Mouse (Mus musculus) limb, embryonic 14.5 days (tissue): Measurements from ENCODE around the gene Tsc2. TPM values are rescaled to one million over a fixed set of nuclear protein-coding genes. Genes with fewer than 3 reads are reported as not detected.

Experiments
- ATAC-seq: fragments of 200-750 bp; cut with Nextera tagmentation; 2 replicates; pipeline ENCODE4 v1.8.0; 2017; ENCODE audit warnings: low read depth, moderate number of reproducible peaks, moderate TSS enrichment; ENCODE audit not compliant: low FRiP score
- DNase-seq: peaks from one replicate; pipeline ENCODE4 v3.0.0-alpha.2; 2015; ENCODE audit warnings: low spot score
- H3K27ac ChIP-seq: fragments of 300-500 bp; sonication (generic); replicated peaks from 2 replicates; pipeline ENCODE4 v1.5.1; 2014; ENCODE audit warnings: low read depth, mild to moderate bottlenecking, low read length, moderate library complexity, mixed read lengths
- H3K27me3 ChIP-seq: fragments of 300-500 bp; sonication (generic); 2 replicates; pipeline ENCODE4 v1.6.1; 2014; ENCODE audit warnings: low read length, mixed read lengths; ENCODE audit not compliant: control insufficient read depth, insufficient read depth
- H3K36me3 ChIP-seq: fragments of 300-500 bp; sonication (generic); 2 replicates; pipeline ENCODE4 v1.6.1; 2014; ENCODE audit warnings: mild to moderate bottlenecking, low read length, moderate library complexity, mixed read lengths; ENCODE audit not compliant: control insufficient read depth, insufficient read depth
- H3K4me1 ChIP-seq: fragments of 300-500 bp; sonication (generic); 2 replicates; pipeline ENCODE4 v1.6.1; 2014; ENCODE audit warnings: antibody characterized with exemption, low read length, mixed read lengths; ENCODE audit not compliant: control insufficient read depth, insufficient read depth
- H3K4me2 ChIP-seq: fragments of 300-500 bp; sonication (generic); replicated peaks from 2 replicates; pipeline ENCODE4 v1.6.1; 2014; ENCODE audit warnings: low read depth, mild to moderate bottlenecking, low read length, moderate library complexity; ENCODE audit not compliant: severe bottlenecking
- H3K4me3 ChIP-seq: fragments of 300-500 bp; sonication (generic); replicated peaks from 2 replicates; pipeline ENCODE4 v1.5.1; 2014; ENCODE audit warnings: low read length
- H3K9ac ChIP-seq: fragments of 300-500 bp; sonication (generic); 2 replicates; pipeline ENCODE4 v1.6.1; 2014; ENCODE audit warnings: mild to moderate bottlenecking, low read depth, low read length, moderate library complexity; ENCODE audit not compliant: severe bottlenecking
- H3K9me3 ChIP-seq: fragments of 300-500 bp; sonication (generic); 2 replicates; pipeline ENCODE4 v1.6.1; 2016; ENCODE audit warnings: low read length; ENCODE audit not compliant: control insufficient read depth
- POLR2A ChIP-seq: fragments of 200-500 bp; IDR thresholded peaks from 2 replicates; pipeline ENCODE4 v1.8.0; 2012; ENCODE audit warnings: inconsistent platforms, mild to moderate bottlenecking, moderate library complexity, borderline replicate concordance; ENCODE audit not compliant: insufficient read depth, insufficient read length; ENCODE audit errors: extremely low read depth
- whole genome bisulfite sequencing: fragments of 180-500 bp; shearing (Covaris S2); extraction: QIAGEN DNeasy Blood & Tissue Kit; methylation state at CpG from one replicate; pipeline ENCODE4 v1.1.7; 2014; 5-methylcytosine and 5-hydroxymethylcytosine counted together
- polyA plus RNA-seq, 2 experiments: library from polyadenylated mRNA; depleted of rRNA in 1 of 2; stranded (reverse) in 1 of 2; unstranded in 1 of 2; fragments of >200 nt; fragmentation: Nextera tagmentation in 1 of 2; extraction: Ambion mirVana in 1 of 2; gene quantifications; 2 replicates each; pipeline versions ENCODE4 v1.2.1 to v1.2.3; 2012 to 2014

The Tsc2 gene
- polyA plus RNA-seq, 2 experiments = 62.9 to 162 TPM

GRCm38 (mm10) chr17:24600502-24600901 is 31.9 kb downstream of the Tsc2 start:
- H3K9ac ChIP-seq = no peak overlapping the region
- H3K4me3 ChIP-seq = no peak overlapping the region
- DNase-seq (no peak), ATAC-seq (no peak)
- TF ChIP-seq POLR2A = no peak
- H3K27me3 ChIP-seq = no peaks in the 10 kb centered on the region
- H3K4me2 ChIP-seq = no peak overlapping the region
- no peak overlapping the region for H3K27ac ChIP-seq
- whole genome bisulfite sequencing = 92% methylated on average over 4 of the region's 4 CpGs
- no peaks in the 10 kb centered on the region for H3K9me3 ChIP-seq
- H3K4me1 ChIP-seq = no peaks in the 10 kb centered on the region
- H3K36me3 ChIP-seq = peaks cover 100% of the 10 kb centered on the region

- Histone ChIP-seq H3K4me3 (no peak overlapping the region), H3K4me2 (no peak overlapping the region), H3K27me3 (no peaks in the 10 kb centered on the region), H3K36me3 (peaks cover 100% of the 10 kb centered on the region), H3K27ac (no peak overlapping the region), H3K4me1 (no peaks in the 10 kb centered on the region), H3K9me3 (no peaks in the 10 kb centered on the region), H3K9ac (no peak overlapping the region)
- 98% methylated on average over 3 of the region's 3 CpGs for WGBS
- no peak for DNase-seq
- no peak for TF ChIP-seq POLR2A
- ATAC-seq = no peak
Observed at GRCm38 (mm10) chr17:24597989-24598388, 34.4 kb downstream of the Tsc2 start.

- no peak for DNase-seq
- Histone ChIP-seq H3K36me3 (peaks cover 100% of the 10 kb centered on the region), H3K27me3 (no peaks in the 10 kb centered on the region), H3K4me1 (no peaks in the 10 kb centered on the region), H3K9ac (no peak overlapping the region), H3K4me2 (no peak overlapping the region), H3K4me3 (no peak overlapping the region), H3K27ac (no peak overlapping the region), H3K9me3 (no peaks in the 10 kb centered on the region)
- WGBS = 90% methylated on average over 19 of the region's 19 CpGs
- no peak for ATAC-seq
- TF ChIP-seq POLR2A = no peak
Observed at GRCm38 (mm10) chr17:24596471-24597183, 35.8 kb downstream of the Tsc2 start.

GRCm38 (mm10) chr17:24596073-24596466 is 36.4 kb downstream of the Tsc2 start:
- no peak overlapping the region for H3K4me3 ChIP-seq
- WGBS = 73% methylated on average over 5 of the region's 5 CpGs
- no peak for TF ChIP-seq POLR2A
- H3K4me2 ChIP-seq = no peak overlapping the region
- no peaks in the 10 kb centered on the region for H3K9me3 ChIP-seq
- H3K27ac ChIP-seq = no peak overlapping the region
- H3K36me3 ChIP-seq = peaks cover 100% of the 10 kb centered on the region
- H3K9ac ChIP-seq = no peak overlapping the region
- DNase-seq (no peak), ATAC-seq (no peak)
- H3K27me3 ChIP-seq = no peaks in the 10 kb centered on the region
- H3K4me1 ChIP-seq = no peaks in the 10 kb centered on the region

- 72% methylated on average over 17 of the region's 17 CpGs for WGBS
- Histone ChIP-seq H3K9me3 (no peaks in the 10 kb centered on the region), H3K27ac (no peak overlapping the region), H3K36me3 (peaks cover 100% of the 10 kb centered on the region), H3K4me1 (no peaks in the 10 kb centered on the region), H3K27me3 (no peaks in the 10 kb centered on the region), H3K4me2 (no peak overlapping the region), H3K9ac (no peak overlapping the region), H3K4me3 (no peak overlapping the region)
- ATAC-seq (peak; percentile 23; the same call in 1 of the 2 replicates), DNase-seq (no peak)
- no peak for TF ChIP-seq POLR2A
Observed at GRCm38 (mm10) chr17:24595126-24596072, 37.0 kb downstream of the Tsc2 start.
